Mouse (Mus musculus) stomach, embryonic 15.5 days (tissue): ENCODE results near the gene Arhgef40. TPM values are rescaled to one million over a fixed set of nuclear protein-coding genes. Genes with fewer than 3 reads are reported as not detected.
A peak's percentile ranks its signal among the peaks of the same experiment; 100 is the strongest.
"Not testable (repeated sequence)": the region's sequence is repeated elsewhere in the genome, so short reads cannot be mapped to it uniquely, and the experiment has no call there.

ENCODE experiments used
- ATAC-seq: fragments of 200-750 bp; cut with Nextera tagmentation; 2 replicates; pipeline ENCODE4 v1.8.0; 2017; ENCODE audit warnings: low read depth, moderate number of reproducible peaks, moderate TSS enrichment; ENCODE audit not compliant: insufficient read depth, low FRiP score
- H3K27ac ChIP-seq: fragments of 300-500 bp; sonication (generic); 2 replicates; pipeline ENCODE4 v1.5.1; 2015; ENCODE audit warnings: mild to moderate bottlenecking, inconsistent platforms
- H3K27me3 ChIP-seq: fragments of 300-500 bp; sonication (generic); replicated peaks from 2 replicates; pipeline ENCODE4 v1.6.1; 2015; ENCODE audit warnings: inconsistent platforms
- H3K36me3 ChIP-seq: fragments of 300-500 bp; sonication (generic); 2 replicates; pipeline ENCODE4 v1.6.1; 2015; ENCODE audit warnings: inconsistent platforms
- H3K4me1 ChIP-seq: fragments of 300-500 bp; sonication (generic); 2 replicates; pipeline ENCODE4 v1.6.1; 2015; ENCODE audit warnings: inconsistent platforms
- H3K4me2 ChIP-seq: fragments of 300-500 bp; sonication (generic); 2 replicates; pipeline ENCODE4 v1.6.1; 2015; ENCODE audit warnings: mild to moderate bottlenecking, inconsistent platforms
- H3K4me3 ChIP-seq: fragments of 300-500 bp; sonication (generic); replicated peaks from 2 replicates; pipeline ENCODE4 v1.5.1; 2015; ENCODE audit warnings: inconsistent platforms
- H3K9ac ChIP-seq: fragments of 300-500 bp; sonication (generic); 2 replicates; pipeline ENCODE4 v1.6.1; 2015; ENCODE audit warnings: inconsistent platforms
- H3K9me3 ChIP-seq: fragments of 300-500 bp; sonication (generic); 2 replicates; pipeline ENCODE4 v1.6.1; 2016; ENCODE audit warnings: inconsistent platforms
- WGBS: fragments of 180-500 bp; shearing (Covaris S2); methylation state at CpG from one replicate; pipeline ENCODE4 v1.1.7; 2015; 5-methylcytosine and 5-hydroxymethylcytosine counted together
- polyA plus RNA-seq: library from polyadenylated mRNA; unstranded; fragments of >200 nt; fragmentation: Nextera tagmentation; extraction: Ambion mirVana; gene quantifications from 2 replicates; pipeline ENCODE4 v1.2.1, GENCODE M21; 2015

The Arhgef40 gene
- polyA plus RNA-seq, 1 experiment from 2014 or later: 85.7 TPM

DNA sequence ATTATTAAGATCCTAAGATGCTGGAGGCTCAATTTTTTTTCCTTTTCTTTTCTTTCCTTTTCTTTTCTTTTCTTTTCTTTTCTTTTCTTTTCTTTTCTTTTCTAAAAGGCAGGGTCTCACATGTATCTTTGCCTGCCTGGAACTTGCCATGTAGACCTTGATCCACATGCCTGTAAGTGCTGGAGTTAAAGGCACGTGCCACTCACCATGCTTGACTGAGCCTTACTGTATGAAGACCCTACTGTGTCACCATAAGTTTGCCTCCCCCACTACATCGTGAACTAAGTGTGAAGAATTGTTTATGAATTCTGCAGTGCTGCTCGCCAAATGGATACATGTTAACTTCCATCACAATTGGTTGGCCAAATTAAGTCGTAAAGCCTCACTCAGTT, 36.6 kb downstream of the Arhgef40 start:
- Histone ChIP-seq H3K36me3 (no peaks in the 10 kb centered on the region), H3K9ac (peak overlapping the region; percentile 72; the same call in 1 of the 2 replicates), H3K4me2 (peak overlapping the region; percentile 64), H3K9me3 (no peaks in the 10 kb centered on the region), H3K27ac (peak overlapping the region; percentile 98), H3K4me3 (peak overlapping the region; percentile 58), H3K4me1 (peaks cover 18% of the 10 kb centered on the region), H3K27me3 (no peaks in the 10 kb centered on the region)
- 49% methylated on average over 4 of the region's 4 CpGs for WGBS
- no peak for ATAC-seq

DNA sequence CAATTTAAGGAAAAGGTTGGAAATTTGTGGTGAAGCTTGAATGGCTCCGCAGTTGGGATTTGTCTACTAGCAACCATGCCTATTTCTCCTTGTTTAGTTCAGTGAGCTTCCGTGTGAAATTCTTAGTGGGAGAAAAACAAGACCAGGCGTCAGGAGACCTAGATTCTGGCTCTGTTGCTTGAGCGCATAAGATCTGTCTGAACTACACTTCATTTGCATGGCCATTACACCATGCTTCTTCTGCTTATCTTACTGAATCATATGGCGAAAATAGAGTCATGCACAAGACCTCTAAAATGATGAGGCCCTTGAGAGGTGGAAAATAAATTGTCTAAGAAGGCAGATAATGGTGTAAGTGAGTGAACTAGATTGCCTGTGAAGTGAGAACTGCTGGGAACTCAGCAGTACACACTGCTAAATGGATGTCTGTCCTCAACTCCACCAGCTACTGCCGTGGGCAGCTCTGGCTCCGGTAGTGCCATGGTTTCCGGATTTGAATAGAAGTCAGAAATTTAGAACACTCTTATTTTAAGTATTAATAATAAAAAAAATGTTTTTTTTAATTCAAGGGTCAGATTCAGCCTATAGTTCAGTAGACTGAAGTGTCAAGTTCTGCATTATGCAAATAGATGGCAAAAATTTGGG, 37.2 kb downstream of the Arhgef40 start:
- ATAC-seq: no peak
- Histone ChIP-seq H3K36me3 (no peaks in the 10 kb centered on the region), H3K9ac (no peak overlapping the region), H3K4me2 (no peak overlapping the region; the same call in 1 of the 2 replicates), H3K27ac (no peak overlapping the region), H3K9me3 (no peaks in the 10 kb centered on the region), H3K27me3 (no peaks in the 10 kb centered on the region), H3K4me1 (peaks cover 15% of the 10 kb centered on the region), H3K4me3 (no peak overlapping the region)
- 85% methylated on average over 8 of the region's 8 CpGs for WGBS

DNA sequence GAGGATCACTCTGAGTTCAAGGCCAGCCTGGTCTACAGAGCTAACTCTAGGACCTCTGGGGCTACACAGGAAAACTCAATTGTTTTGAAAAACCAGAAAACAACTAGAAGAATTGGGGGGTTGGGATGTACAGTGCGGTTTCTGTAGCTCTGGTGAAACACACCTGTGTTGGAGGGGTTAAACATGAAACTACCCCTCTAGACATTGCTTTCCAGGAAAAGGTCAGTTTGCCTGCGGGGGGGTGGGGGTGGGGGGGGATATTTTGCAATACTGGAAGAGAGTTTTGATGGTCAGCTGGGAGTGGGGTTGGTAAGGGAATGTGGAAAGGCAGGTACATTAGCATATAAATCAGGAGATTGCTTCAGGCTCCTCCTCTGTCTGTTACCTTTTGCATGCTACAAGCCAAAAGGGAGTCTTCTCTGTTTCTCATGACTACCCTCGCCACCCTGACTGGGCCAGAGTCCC, 37.8 kb downstream of the Arhgef40 start:
- Histone ChIP-seq H3K27me3 (no peaks in the 10 kb centered on the region), H3K9ac (no peak overlapping the region), H3K4me3 (peak overlapping the region; percentile 30; the same call in 1 of the 2 replicates), H3K4me2 (peak overlapping the region; percentile 56), H3K27ac (peak overlapping the region; percentile 76), H3K9me3 (no peaks in the 10 kb centered on the region), H3K4me1 (peaks cover 15% of the 10 kb centered on the region), H3K36me3 (no peaks in the 10 kb centered on the region)
- ATAC-seq: no peak
- WGBS: 60% methylated on average over 3 of the region's 3 CpGs

DNA sequence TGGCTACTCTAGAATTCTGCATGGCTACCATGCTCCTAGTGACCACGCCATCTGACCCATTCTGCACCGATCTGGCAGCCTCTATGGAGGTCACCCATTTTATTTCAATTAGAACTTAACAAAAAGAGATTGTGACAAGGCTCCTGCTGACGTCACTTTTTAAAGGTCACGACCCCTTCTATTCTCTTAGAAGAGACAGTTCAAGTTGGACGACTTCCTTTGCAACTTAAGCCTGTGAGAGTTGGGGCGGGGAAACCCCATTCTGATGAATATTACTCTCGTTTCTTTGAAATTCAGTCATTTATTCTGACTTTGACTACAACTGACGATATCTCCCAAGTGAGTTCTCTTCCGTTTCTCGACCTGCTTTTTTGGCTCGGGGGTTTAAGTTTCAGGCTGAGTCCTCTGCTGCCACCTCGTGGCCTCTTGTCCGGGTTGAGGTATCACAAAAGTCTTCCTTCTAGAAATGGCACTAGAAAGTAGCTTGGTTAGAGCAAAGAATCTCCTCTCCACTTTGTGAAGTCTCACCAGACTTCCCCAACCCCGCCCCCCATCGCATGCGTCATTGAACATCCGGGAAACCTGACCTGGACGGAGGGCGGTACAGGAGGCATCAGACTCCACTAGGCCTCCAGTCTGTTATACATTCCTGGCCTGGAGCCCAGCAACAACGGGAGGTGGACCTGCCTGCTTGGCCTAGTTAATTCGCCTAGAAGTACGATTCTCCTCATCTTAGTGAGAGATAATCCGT, 38.4 kb downstream of the Arhgef40 start:
- H3K9me3 ChIP-seq: no peaks in the 10 kb centered on the region
- H3K27me3 ChIP-seq: no peaks in the 10 kb centered on the region
- WGBS: 4% methylated on average over 23 of the region's 23 CpGs
- peak; percentile 38 for ATAC-seq
- peak overlapping the region; percentile 76 for H3K27ac ChIP-seq
- H3K4me3 ChIP-seq: peak overlapping the region; percentile 30
- H3K4me2 ChIP-seq: peak overlapping the region; percentile 56
- H3K4me1 ChIP-seq: peaks cover 15% of the 10 kb centered on the region
- no peaks in the 10 kb centered on the region for H3K36me3 ChIP-seq
- H3K9ac ChIP-seq: no peak overlapping the region

DNA sequence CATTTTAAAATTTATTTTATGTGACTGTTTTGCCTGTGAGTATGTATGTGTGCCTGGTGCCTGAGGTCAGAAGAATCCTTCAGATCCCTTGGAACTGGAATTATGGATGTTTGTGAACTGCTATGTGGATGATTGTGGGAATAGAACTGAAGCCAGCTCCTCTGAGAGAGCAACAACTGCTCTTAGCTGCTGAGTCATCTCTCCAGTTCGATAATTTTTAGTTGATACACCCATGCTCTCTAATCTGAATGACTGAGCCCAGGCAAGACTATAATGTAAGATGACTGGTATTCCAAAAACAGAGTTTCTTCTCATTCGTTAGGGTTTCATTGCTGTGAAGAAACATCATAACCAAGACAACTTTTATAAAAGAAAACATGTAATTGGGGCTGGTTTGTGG, 39.6 kb downstream of the Arhgef40 start:
- 89% methylated on average over 2 of the region's 2 CpGs for WGBS
- Histone ChIP-seq H3K4me1 (peaks cover 8% of the 10 kb centered on the region), H3K27ac (no peak overlapping the region), H3K4me2 (no peak overlapping the region), H3K9ac (no peak overlapping the region), H3K36me3 (no peaks in the 10 kb centered on the region), H3K9me3 (no peaks in the 10 kb centered on the region), H3K27me3 (no peaks in the 10 kb centered on the region), H3K4me3 (no peak overlapping the region)
- no peak for ATAC-seq

DNA sequence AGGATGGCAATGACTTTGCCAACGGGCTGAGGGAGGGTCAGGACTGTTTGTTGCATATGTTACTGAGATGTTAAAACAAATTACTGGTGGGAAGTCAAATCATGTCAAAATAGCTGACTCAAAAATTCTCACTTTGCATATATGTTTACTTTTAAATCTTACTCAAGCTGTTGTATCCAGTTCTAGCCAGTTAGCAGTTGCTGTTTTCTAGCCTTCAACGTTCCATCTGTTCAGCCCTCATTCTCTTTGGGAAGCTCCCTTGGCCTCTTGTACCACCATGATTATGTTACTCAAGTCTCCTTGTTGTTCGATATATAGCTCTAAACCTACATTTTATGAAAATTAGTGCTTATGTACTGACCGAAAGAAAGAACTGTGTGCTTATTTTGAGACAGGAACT, 41.8 kb downstream of the Arhgef40 start:
- Histone ChIP-seq H3K27ac (no peak overlapping the region), H3K4me2 (no peak overlapping the region), H3K4me1 (peaks cover 7% of the 10 kb centered on the region), H3K9me3 (no peaks in the 10 kb centered on the region), H3K9ac (no peak overlapping the region), H3K27me3 (no peaks in the 10 kb centered on the region), H3K4me3 (no peak overlapping the region), H3K36me3 (no peaks in the 10 kb centered on the region)
- 78% methylated on average over 4 of the region's 4 CpGs for WGBS
- ATAC-seq: no peak

DNA sequence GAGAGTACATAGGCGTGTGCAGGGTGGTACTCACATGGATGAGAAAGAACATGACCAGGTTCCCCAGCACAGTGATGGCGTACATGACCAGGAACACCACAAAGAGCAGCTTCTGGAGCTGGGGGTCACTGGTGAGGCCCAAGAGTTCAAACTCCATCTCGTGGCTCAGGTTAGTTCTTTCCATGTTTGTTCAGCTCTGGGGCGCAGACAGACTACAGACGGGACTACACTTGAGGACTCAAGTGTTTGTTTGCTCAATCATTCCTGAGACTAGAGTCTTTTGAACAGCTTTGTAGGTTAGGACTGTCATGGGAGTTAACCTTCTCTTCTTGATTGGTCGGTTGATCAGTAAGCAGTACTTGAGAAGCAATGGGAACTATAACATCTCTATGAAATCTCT, 51.4 kb downstream of the Arhgef40 start:
- H3K9me3 ChIP-seq: no peaks in the 10 kb centered on the region
- no peak overlapping the region for H3K9ac ChIP-seq
- no peak overlapping the region for H3K4me3 ChIP-seq
- H3K27me3 ChIP-seq: no peaks in the 10 kb centered on the region
- ATAC-seq: no peak
- H3K4me2 ChIP-seq: no peak overlapping the region
- WGBS: 72% methylated on average over 6 of the region's 6 CpGs
- H3K4me1 ChIP-seq: no peaks in the 10 kb centered on the region
- H3K36me3 ChIP-seq: no peaks in the 10 kb centered on the region
- H3K27ac ChIP-seq: no peak overlapping the region

DNA sequence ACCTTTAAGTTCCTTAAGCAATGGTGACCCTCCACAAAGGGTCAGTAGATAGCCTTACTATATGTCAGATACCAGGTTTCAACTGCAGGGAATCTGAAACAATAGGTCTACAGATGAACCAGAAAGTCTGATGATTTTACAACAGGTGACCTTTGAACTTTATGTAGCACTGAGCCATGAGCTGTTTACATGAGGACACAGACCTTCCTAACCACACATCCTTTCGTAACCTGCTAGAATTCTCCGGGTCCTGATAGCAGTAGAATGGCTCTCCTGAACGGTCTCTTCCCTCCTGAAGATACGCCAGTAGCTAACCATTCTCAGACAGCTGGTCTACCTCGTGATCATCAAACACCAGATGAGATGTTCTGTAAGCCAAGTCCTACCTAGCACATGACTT, 54.8 kb downstream of the Arhgef40 start:
- H3K27me3 ChIP-seq: no peaks in the 10 kb centered on the region
- H3K27ac ChIP-seq: no peak overlapping the region
- WGBS: 74% methylated on average over 5 of the region's 5 CpGs
- no peaks in the 10 kb centered on the region for H3K9me3 ChIP-seq
- no peak overlapping the region for H3K4me2 ChIP-seq
- H3K4me1 ChIP-seq: no peaks in the 10 kb centered on the region
- ATAC-seq: no peak
- no peak overlapping the region for H3K9ac ChIP-seq
- no peak overlapping the region for H3K4me3 ChIP-seq
- H3K36me3 ChIP-seq: no peaks in the 10 kb centered on the region

DNA sequence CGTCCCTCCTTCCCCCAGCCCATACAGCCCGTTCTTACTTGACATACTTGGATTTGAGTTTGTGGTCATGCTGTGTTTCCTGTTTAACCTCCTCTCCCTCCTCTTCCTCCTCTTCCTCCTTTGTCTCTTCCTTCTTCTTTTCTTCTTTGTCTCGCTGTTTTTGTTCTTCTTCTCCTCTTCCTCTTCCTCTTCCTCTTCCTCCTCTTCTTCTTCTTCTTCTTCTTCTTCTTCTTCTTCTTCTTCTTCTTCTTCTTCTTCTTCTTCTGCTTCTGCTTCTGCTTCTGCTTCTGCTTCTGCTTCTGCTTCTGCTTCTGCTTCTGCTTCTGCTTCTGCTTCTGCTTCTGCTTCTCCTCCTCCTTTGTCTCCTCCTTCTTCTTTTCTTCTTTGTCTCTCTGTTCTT, 57.8 kb downstream of the Arhgef40 start, which contains the start of gene Olfr221:
Gene Olfr221, minus strand, starts transcription at position 101 of the 400 bp plus-strand sequence.
- not testable (repeated sequence) for H3K9me3 ChIP-seq, H3K9ac ChIP-seq, H3K36me3 ChIP-seq, H3K27ac ChIP-seq, H3K27me3 ChIP-seq, H3K4me3 ChIP-seq, H3K4me2 ChIP-seq, H3K4me1 ChIP-seq, ATAC-seq
- 57% methylated on average over 3 of the region's 3 CpGs for WGBS

DNA sequence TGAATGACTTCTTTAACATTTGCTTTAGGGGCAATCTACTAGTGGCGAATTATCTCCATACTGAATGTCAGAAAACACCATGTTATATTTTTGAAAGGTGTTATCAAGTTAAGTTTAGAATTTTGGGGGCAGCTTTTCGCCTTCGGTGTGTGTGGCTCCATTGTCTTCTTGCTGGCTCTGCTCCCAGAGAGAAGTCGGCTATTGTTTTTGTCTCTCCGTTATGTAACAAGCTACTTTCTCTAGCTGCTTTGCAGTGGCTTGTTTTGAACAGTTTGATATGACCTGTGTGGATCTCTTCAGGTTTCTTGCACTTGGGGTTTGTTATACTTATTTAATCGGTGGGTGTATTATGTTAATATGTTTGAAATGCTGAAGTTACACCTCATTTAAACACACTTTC, 58.9 kb downstream of the Arhgef40 start:
- Histone ChIP-seq H3K4me3 (no peak overlapping the region), H3K4me1 (no peaks in the 10 kb centered on the region), H3K27me3 (no peaks in the 10 kb centered on the region), H3K4me2 (no peak overlapping the region), H3K9ac (no peak overlapping the region), H3K9me3 (no peaks in the 10 kb centered on the region), H3K27ac (no peak overlapping the region), H3K36me3 (no peaks in the 10 kb centered on the region)
- WGBS: 69% methylated on average over 6 of the region's 6 CpGs
- ATAC-seq: no peak

DNA sequence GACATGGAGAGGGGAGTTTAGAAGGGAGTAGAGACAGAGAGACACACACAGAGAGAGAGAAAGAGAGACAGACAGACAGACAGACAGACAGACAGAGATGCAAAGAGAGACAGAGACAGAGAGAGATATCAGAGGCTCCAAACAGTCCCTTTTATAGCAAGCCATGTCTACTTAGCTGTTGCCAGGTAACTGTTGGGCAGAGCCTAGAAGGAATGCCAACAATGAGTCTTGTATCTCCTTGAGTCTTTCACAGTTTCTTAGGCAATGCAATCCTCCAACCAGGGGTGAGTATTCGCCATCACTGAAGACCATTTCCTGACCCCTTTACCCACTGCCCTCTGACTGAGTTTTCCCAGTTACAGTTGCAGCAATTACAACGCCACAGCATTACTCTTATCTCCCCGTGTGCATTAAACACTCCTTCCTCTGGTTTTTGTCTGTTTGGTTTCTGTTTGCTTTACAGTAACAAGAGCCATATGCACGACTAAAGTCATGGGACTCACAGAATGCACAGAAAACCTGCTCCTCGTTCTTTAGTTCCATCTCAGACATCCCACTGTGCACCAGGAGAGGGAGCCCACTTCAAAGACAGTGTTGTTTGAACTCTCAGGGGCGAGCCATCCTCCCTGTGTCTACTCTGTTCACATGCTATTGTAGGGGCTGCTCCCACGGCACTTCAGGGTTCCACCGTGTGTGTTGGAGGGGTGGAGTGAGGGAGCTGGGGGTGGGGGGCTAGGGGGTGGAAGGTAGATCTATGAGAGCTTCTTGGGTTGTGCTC, 60.6 kb downstream of the Arhgef40 start:
- no peaks in the 10 kb centered on the region for H3K36me3 ChIP-seq
- H3K4me1 ChIP-seq: no peaks in the 10 kb centered on the region
- H3K9me3 ChIP-seq: no peaks in the 10 kb centered on the region
- no peak overlapping the region for H3K4me3 ChIP-seq
- H3K4me2 ChIP-seq: no peak overlapping the region
- no peak for ATAC-seq
- H3K27ac ChIP-seq: no peak overlapping the region
- 6% methylated on average over 8 of the region's 8 CpGs for WGBS
- H3K27me3 ChIP-seq: no peaks in the 10 kb centered on the region
- H3K9ac ChIP-seq: no peak overlapping the region
